Mouse (Mus musculus) cortical plate, adult 2 months (tissue): ENCODE data around the gene Cacna2d3.

ENCODE experiments used
- CTCF ChIP-seq: fragments of 200-500 bp; IDR thresholded peaks from 2 replicates; pipeline ENCODE4 v1.5.1; 2011; ENCODE audit warnings: mild to moderate bottlenecking, control low read depth, low read length; ENCODE audit not compliant: insufficient read depth; ENCODE audit errors: extremely low read depth
- POLR2A ChIP-seq: fragments of 200-500 bp; IDR thresholded peaks from 2 replicates; pipeline ENCODE4 v1.6.1; 2011; ENCODE audit warnings: mild to moderate bottlenecking, low read length, control low read depth; ENCODE audit not compliant: insufficient read depth; ENCODE audit errors: extremely low read depth

- no peak for TF ChIP-seq CTCF
- no peak for TF ChIP-seq POLR2A
Observed at GRCm38 (mm10) chr14:29562704-29563103, 159.0 kb downstream of the Cacna2d3 start.
